Mouse (Mus musculus) MEL (cell line): ENCODE data around the gene Lsm8.

Source experiments
- CHD1 ChIP-seq: IDR thresholded peaks from 2 replicates; pipeline ENCODE4 v1.6.1; 2012; ENCODE audit warnings: low read depth, mild to moderate bottlenecking, inconsistent platforms, low read length, improper control_type of control experiment
- CTCF ChIP-seq, 3 experiments: IDR thresholded peaks in 2 of 3; conservative IDR thresholded peaks in 1 of 3; 2 replicates each; pipeline ENCODE4 v1.5.1; 2011 to 2012; ENCODE audit warnings: low read length in 3 of 3, low read depth in 2 of 3, mild to moderate bottlenecking in 2 of 3, improper control_type of control experiment in 1 of 3, inconsistent platforms in 1 of 3, mixed read lengths in 1 of 3, moderate library complexity in 1 of 3; ENCODE audit not compliant: control insufficient read depth in 1 of 3, insufficient read depth in 1 of 3, poor library complexity in 1 of 3, severe bottlenecking in 1 of 3
- EP300 ChIP-seq, 2 experiments: IDR thresholded peaks; 2 replicates each; pipeline ENCODE4 v1.6.1; 2011; ENCODE audit warnings: improper control_type of control experiment in 2 of 2, low read length in 2 of 2, low read depth in 1 of 2, mild to moderate bottlenecking in 1 of 2
- MYB ChIP-seq: IDR thresholded peaks from 2 replicates; pipeline ENCODE4 v1.6.1; 2011; ENCODE audit warnings: mild to moderate bottlenecking, low read depth, low read length, improper control_type of control experiment

- TF ChIP-seq EP300 (IDR thresholded peaks at IDR 0.05; ENCODE audit: low read depth in 1 of 2, low read length in 2 of 2) = no peak
- no peak for TF ChIP-seq CTCF (IDR thresholded peaks at IDR 0.05 in 2 of 3, conservative IDR thresholded peaks at IDR 0.05 in 1 of 3; ENCODE audit: control insufficient read depth in 1 of 3, insufficient read depth in 1 of 3, low read depth in 2 of 3, low read length in 3 of 3, poor library complexity in 1 of 3, severe bottlenecking in 1 of 3)
- TF ChIP-seq MYB = no peak
- TF ChIP-seq CHD1 = no peak
These were observed 6.9 kb downstream of the Lsm8 start for GRCm38 (mm10) chr6:18855323-18855722.
